Mouse (Mus musculus) heart, postnatal 0 days (tissue): ENCODE results near the gene Atp6v1f. TPM values are rescaled to one million over a fixed set of nuclear protein-coding genes. Genes with fewer than 3 reads are reported as not detected.

Experiments
- ATAC-seq: fragments of 200-750 bp; cut with Nextera tagmentation; 2 replicates; pipeline ENCODE4 v1.8.0; 2017; ENCODE audit warnings: low read depth, moderate number of reproducible peaks, moderate library complexity; ENCODE audit not compliant: insufficient read depth
- DNase-seq: peaks from one replicate; pipeline ENCODE4 v3.0.0-alpha.2; 2016; ENCODE audit warnings: low spot score
- H3K27ac ChIP-seq: fragments of 300-500 bp; sonication (generic); 2 replicates; pipeline ENCODE4 v1.5.1; 2014; ENCODE audit warnings: low read depth, mild to moderate bottlenecking
- H3K27me3 ChIP-seq: fragments of 300-500 bp; sonication (generic); 2 replicates; pipeline ENCODE4 v1.6.1; 2014; ENCODE audit warnings: low read length, mixed read lengths; ENCODE audit not compliant: control insufficient read depth, insufficient read depth
- H3K36me3 ChIP-seq: fragments of 300-500 bp; sonication (generic); replicated peaks from 2 replicates; pipeline ENCODE4 v1.6.1; 2014; ENCODE audit warnings: low read length, mixed read lengths; ENCODE audit not compliant: control insufficient read depth, insufficient read depth
- H3K4me1 ChIP-seq: fragments of 300-500 bp; sonication (generic); 2 replicates; pipeline ENCODE4 v1.6.1; 2014; ENCODE audit warnings: antibody characterized with exemption; ENCODE audit not compliant: control insufficient read depth, insufficient read depth
- H3K4me2 ChIP-seq: fragments of 300-500 bp; sonication (generic); 2 replicates; pipeline ENCODE4 v1.6.1; 2014; ENCODE audit warnings: low read depth, mild to moderate bottlenecking, low read length, moderate library complexity
- H3K4me3 ChIP-seq: fragments of 300-500 bp; sonication (generic); 2 replicates; pipeline ENCODE4 v1.5.1; 2014; ENCODE audit warnings: low read depth, low read length
- H3K9ac ChIP-seq: fragments of 300-500 bp; sonication (generic); replicated peaks from 2 replicates; pipeline ENCODE4 v1.6.1; 2014; ENCODE audit warnings: low read depth, low read length, mixed read lengths
- H3K9me3 ChIP-seq: fragments of 300-500 bp; sonication (generic); replicated peaks from 2 replicates; pipeline ENCODE4 v1.6.1; 2016; ENCODE audit warnings: low read length; ENCODE audit not compliant: control insufficient read depth
- CTCF ChIP-seq: IDR thresholded peaks from 2 replicates; pipeline ENCODE4 v1.5.1; 2016; ENCODE audit warnings: antibody characterized with exemption, control low read depth, low read depth
- EP300 ChIP-seq: IDR thresholded peaks from 2 replicates; pipeline ENCODE4 v1.6.1; 2016; ENCODE audit warnings: antibody characterized with exemption, low read depth
- WGBS: fragments of 180-500 bp; shearing (Covaris S2); extraction: QIAGEN DNeasy Blood & Tissue Kit; methylation state at CpG from one replicate; pipeline ENCODE4 v1.1.7; 2014; 5-methylcytosine and 5-hydroxymethylcytosine counted together
- polyA plus RNA-seq: library from polyadenylated mRNA; unstranded; fragments of >200 nt; fragmentation: Nextera tagmentation; extraction: Ambion mirVana; gene quantifications from 2 replicates; pipeline ENCODE4 v1.2.1, GENCODE M21; 2015
- total RNA-seq: library from RNA; depleted of rRNA; stranded (reverse); fragments of >200 nt; gene quantifications from 2 replicates; pipeline ENCODE4 v1.2.3, GENCODE M21; 2014; ENCODE audit warnings: low replicate concordance; rRNA removed

Gene Atp6v1f
- 162 and 247 TPM in 2 replicates for total RNA-seq
- polyA plus RNA-seq, result 228 and 238 TPM in 2 replicates

DNA sequence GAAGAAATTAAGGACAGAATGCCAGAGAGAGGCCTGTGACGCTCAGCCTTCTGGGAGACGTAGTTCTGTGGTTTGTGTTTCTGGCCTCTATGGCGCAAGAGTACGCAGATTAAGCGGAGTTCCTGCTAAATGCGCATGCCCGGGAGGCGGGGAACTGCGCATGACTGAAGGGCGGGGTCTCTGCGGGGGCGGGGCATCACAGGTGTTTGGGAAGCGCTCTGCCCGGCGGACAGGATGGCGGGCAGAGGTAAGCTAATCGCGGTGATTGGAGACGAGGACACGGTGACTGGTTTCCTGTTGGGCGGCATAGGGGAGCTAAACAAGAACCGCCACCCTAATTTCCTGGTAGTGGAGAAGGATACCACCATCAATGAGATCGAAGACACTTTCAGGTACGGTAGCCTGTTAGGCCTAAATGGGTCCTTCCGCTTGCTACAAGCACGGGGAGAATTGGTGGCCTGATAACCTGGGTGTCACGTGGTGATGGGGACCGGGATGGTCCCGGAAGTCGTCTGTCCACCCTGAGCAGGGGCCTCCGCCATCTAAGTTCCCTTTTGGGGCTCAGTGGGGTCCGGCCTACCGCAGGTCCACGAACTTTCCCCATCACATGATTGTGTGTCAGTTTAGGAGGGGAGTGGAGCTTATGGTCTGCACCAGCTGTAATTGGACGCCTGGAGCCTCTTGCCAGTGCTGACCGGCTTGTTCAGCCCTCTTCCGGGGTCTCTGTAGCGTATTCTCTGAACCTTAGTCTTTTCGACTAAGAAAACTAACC lies at the start of gene Atp6v1f:
Gene Atp6v1f, plus strand, starts transcription at position 136 of the 772 bp plus-strand sequence.
- WGBS, result under 1% methylated on average over 39 of the region's 39 CpGs
- no peak for TF ChIP-seq CTCF
- TF ChIP-seq EP300, result no peak
- peaks cover 12% of the 10 kb centered on the region for H3K36me3 ChIP-seq
- no peaks in the 10 kb centered on the region for H3K27me3 ChIP-seq
- no peaks in the 10 kb centered on the region for H3K9me3 ChIP-seq
- H3K4me3 ChIP-seq, result peak within 1 kb of the TSS; percentile 69
- peak; percentile 94 for ATAC-seq
- peak within 1 kb of the TSS; percentile 55 for H3K9ac ChIP-seq
- H3K27ac ChIP-seq, result peak within 1 kb of the TSS; percentile 57
- DNase-seq, result peak; percentile 94
- peak within 1 kb of the TSS; percentile 78 for H3K4me2 ChIP-seq
- H3K4me1 ChIP-seq, result peaks cover 6% of the 10 kb centered on the region; the same call in 1 of the 2 replicates

- no peak overlapping the region for H3K4me2 ChIP-seq
- no peak overlapping the region for H3K9ac ChIP-seq
- H3K9me3 ChIP-seq, result no peaks in the 10 kb centered on the region
- H3K4me1 ChIP-seq, result no peaks in the 10 kb centered on the region
- no peak for DNase-seq
- H3K36me3 ChIP-seq, result peaks cover 4% of the 10 kb centered on the region; the same call in 1 of the 2 replicates
- H3K27me3 ChIP-seq, result no peaks in the 10 kb centered on the region
- H3K27ac ChIP-seq, result no peak overlapping the region
- ATAC-seq, result no peak
- WGBS, result 85% methylated on average over 2 of the region's 2 CpGs
- no peak overlapping the region for H3K4me3 ChIP-seq
- no peak for TF ChIP-seq CTCF
- TF ChIP-seq EP300, result no peak
Measured at GRCm38 (mm10) chr6:29420596-29420995, 46.9 kb upstream of the Atp6v1f start.

GRCm38 (mm10) chr6:29425118-29425517 lies 42.4 kb upstream of the Atp6v1f start:
- H3K9me3 ChIP-seq, result no peaks in the 10 kb centered on the region
- H3K27ac ChIP-seq, result no peak overlapping the region
- ATAC-seq (no peak), DNase-seq (no peak)
- no peak for TF ChIP-seq EP300
- no peak for TF ChIP-seq CTCF
- WGBS, result 83% methylated on average over 8 of the region's 8 CpGs
- H3K36me3 ChIP-seq, result no peaks in the 10 kb centered on the region
- no peak overlapping the region for H3K9ac ChIP-seq
- peaks cover 1% of the 10 kb centered on the region; the same call in 1 of the 2 replicates for H3K4me1 ChIP-seq
- no peak overlapping the region for H3K4me2 ChIP-seq
- no peak overlapping the region for H3K4me3 ChIP-seq
- H3K27me3 ChIP-seq, result no peaks in the 10 kb centered on the region

DNA sequence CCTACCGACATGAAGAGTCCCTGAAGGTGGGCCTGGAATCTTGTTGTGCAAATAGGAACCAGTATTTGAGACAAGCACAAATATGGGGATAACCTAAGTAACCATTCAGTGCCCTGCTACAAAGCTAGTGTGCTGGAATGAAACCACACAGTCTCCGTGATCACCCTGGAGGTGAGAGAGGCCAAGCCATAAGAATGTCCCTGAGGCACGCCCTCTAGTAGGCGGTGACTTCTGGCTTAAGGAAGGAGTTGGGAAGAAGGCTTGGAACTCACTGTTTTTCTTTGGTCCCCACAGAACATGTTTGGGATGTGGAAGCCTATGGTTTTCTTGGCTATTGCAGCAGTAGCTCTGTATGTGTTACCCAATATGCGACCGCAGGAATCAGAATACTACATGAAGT lies 41.2 kb upstream of the Atp6v1f start:
- Histone ChIP-seq H3K9me3 (no peaks in the 10 kb centered on the region), H3K4me3 (no peak overlapping the region), H3K4me1 (peaks cover 6% of the 10 kb centered on the region), H3K36me3 (no peaks in the 10 kb centered on the region), H3K9ac (no peak overlapping the region), H3K27me3 (no peaks in the 10 kb centered on the region), H3K27ac (no peak overlapping the region), H3K4me2 (no peak overlapping the region)
- DNase-seq, result no peak
- WGBS, result 71% methylated on average over 6 of the region's 6 CpGs
- TF ChIP-seq CTCF (no peak), EP300 (no peak)
- ATAC-seq, result no peak

- Histone ChIP-seq H3K4me3 (no peak overlapping the region), H3K9ac (no peak overlapping the region), H3K27me3 (no peaks in the 10 kb centered on the region), H3K4me2 (no peak overlapping the region), H3K27ac (no peak overlapping the region), H3K4me1 (peaks cover 15% of the 10 kb centered on the region), H3K9me3 (no peaks in the 10 kb centered on the region), H3K36me3 (no peaks in the 10 kb centered on the region)
- ATAC-seq (no peak), DNase-seq (no peak)
- 73% methylated on average over 4 of the region's 4 CpGs for WGBS
- TF ChIP-seq CTCF, result no peak
- TF ChIP-seq EP300, result no peak
Measured at GRCm38 (mm10) chr6:29428171-29428570, 39.3 kb upstream of the Atp6v1f start.
